In the genomic region with DNA sequence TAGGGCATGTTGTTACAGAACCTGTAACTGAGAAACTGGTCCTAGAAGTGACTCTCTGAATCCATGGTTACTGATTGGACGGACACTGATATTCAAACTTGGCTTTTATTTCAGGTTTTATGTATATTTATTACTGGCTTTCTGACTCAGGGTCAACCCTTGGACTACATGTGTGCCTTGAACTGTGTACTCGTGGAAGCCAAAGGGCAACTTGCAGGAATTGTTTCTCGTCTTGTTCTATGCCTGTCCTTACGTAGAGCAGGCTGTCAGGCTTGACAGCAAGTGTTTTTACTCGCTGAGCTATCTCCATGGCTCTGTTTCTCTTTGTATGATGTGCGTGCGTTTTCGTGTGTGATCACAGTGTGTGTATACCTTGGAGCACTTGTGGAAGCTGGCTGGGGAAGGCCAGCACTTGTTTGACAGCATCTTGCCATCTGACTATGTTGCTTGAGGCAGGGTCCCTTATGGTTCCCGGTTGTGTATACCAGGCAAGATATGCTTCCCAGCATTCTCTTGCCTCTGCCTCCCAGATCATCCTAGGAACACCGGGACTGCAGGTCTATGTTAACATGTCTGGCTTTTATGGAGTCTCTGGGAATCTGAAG, we compare ENCODE assay signal across 29 mouse cellular contexts. TPM values are rescaled to one million over a fixed set of nuclear protein-coding genes. Genes with fewer than 3 reads are reported as not detected.
DNase-seq lines count a peak whose midpoint lies in the region; ATAC-seq and TF ChIP-seq lines count a peak whose summit lies in the region.
"Had no signal": no experiment of that assay in that cellular context is flagged by ENCODE, and none has a peak within 500 bp of the region (broad histone marks: within the 10 kb centered on the region; RNA-seq: fewer than 3 reads in every experiment).

No protein-coding gene starts in this region.

- peak overlapping the region; percentile 52 for H3K27ac ChIP-seq in liver, postnatal 0 days (ENCODE audit: low read depth)
- no peak overlapping the region for H3K27ac ChIP-seq in liver, embryonic 11.5 days (ENCODE audit: low read depth, low read length)
- H3K27ac ChIP-seq: embryonic facial prominence, embryonic 15.5 days; hindbrain, embryonic 10.5 days; left cerebral cortex, adult 2 months; neural tube, embryonic 12.5 days had no signal

- no peaks in the 10 kb centered on the region for H3K9me3 ChIP-seq in liver, postnatal 0 days (ENCODE audit: low read length)
- H3K9me3 ChIP-seq in liver, embryonic 11.5 days (ENCODE audit: control insufficient read depth, low read length) = no peaks in the 10 kb centered on the region
- H3K9me3 ChIP-seq: embryonic facial prominence, embryonic 15.5 days; G1E; hindbrain, embryonic 10.5 days; megakaryocyte, embryonic 14.5 days; neural tube, embryonic 12.5 days had no signal

- WGBS in liver, postnatal 0 days (ENCODE audit: insufficient replicate concordance) = 67% methylated on average over 10 of the region's 10 CpGs
- WGBS in liver, embryonic 11.5 days = 77% methylated on average over 10 of the region's 10 CpGs

- H3K4me2 ChIP-seq in liver, postnatal 0 days (ENCODE audit: low read depth, low read length) = no peak overlapping the region
- no peak overlapping the region for H3K4me2 ChIP-seq in liver, embryonic 11.5 days
- H3K4me2 ChIP-seq: embryonic facial prominence, embryonic 15.5 days; heart, embryonic 11.5 days; neural tube, embryonic 12.5 days had no signal

- ATAC-seq in liver, postnatal 0 days = no peak
- no peak for ATAC-seq in liver, embryonic 11.5 days (replicated peaks; ENCODE audit: low FRiP score)
- ATAC-seq: forebrain, embryonic 14.5 days; hindbrain, embryonic 16.5 days had no signal

- peak; percentile 51 for DNase-seq in kidney, adult 11 months
- no peak for DNase-seq in kidney, postnatal 10 days
- no peak for DNase-seq in liver, postnatal 0 days
- DNase-seq in liver, embryonic 11.5 days (ENCODE audit: low spot score) = no peak
- peak; percentile 30 for DNase-seq in kidney, postnatal 14 days
- peak; percentile 45 for DNase-seq in yolk sac, embryonic 10.5 days (ENCODE audit: low spot score)
- DNase-seq in left cerebral cortex, adult 18-20 months (ENCODE audit: low spot score in 2 of 2) = no peak
- DNase-seq: adrenal gland, adult 2 months; cerebellum, adult 11 months; cerebellum, adult 9-11 months; midbrain, embryonic 14.5 days; thymus, adult 18-20 months; thymus, postnatal 4 days had no signal

- TF ChIP-seq CTCF in liver, postnatal 0 days (IDR thresholded peaks at IDR 0.05; ENCODE audit: low read depth) = no peak

- H3K36me3 ChIP-seq in liver, postnatal 0 days (replicated peaks; ENCODE audit: insufficient read depth, low read length) = no peaks in the 10 kb centered on the region
- no peaks in the 10 kb centered on the region for H3K36me3 ChIP-seq in liver, embryonic 11.5 days (ENCODE audit: control insufficient read depth, insufficient read depth, low read length)
- H3K36me3 ChIP-seq: embryonic facial prominence, embryonic 15.5 days; G1E; hindbrain, embryonic 10.5 days; neural tube, embryonic 12.5 days had no signal

- no peaks in the 10 kb centered on the region for H3K27me3 ChIP-seq in liver, postnatal 0 days (ENCODE audit: insufficient read depth, low read length)
- H3K27me3 ChIP-seq in liver, embryonic 11.5 days (replicated peaks; ENCODE audit: control insufficient read depth, insufficient read depth, low read length) = no peaks in the 10 kb centered on the region
- H3K27me3 ChIP-seq: CH12.LX; embryonic facial prominence, embryonic 15.5 days; neural tube, embryonic 12.5 days had no signal

- H3K9ac ChIP-seq in liver, postnatal 0 days (replicated peaks) = no peak overlapping the region
- no peak overlapping the region for H3K9ac ChIP-seq in liver, embryonic 11.5 days (ENCODE audit: low read depth, low read length)
- H3K9ac ChIP-seq: embryonic facial prominence, embryonic 15.5 days; neural tube, embryonic 12.5 days had no signal

- peaks cover 15% of the 10 kb centered on the region for H3K4me1 ChIP-seq in liver, postnatal 0 days (ENCODE audit: insufficient read depth)
- H3K4me1 ChIP-seq in liver, embryonic 11.5 days (replicated peaks; ENCODE audit: control insufficient read depth, insufficient read depth, low read length) = no peaks in the 10 kb centered on the region

- no peak for TF ChIP-seq EP300 in liver, postnatal 0 days (IDR thresholded peaks at IDR 0.05; ENCODE audit: low read depth)

- H3K4me3 ChIP-seq in liver, postnatal 0 days (ENCODE audit: low read depth, low read length) = no peak overlapping the region
- no peak overlapping the region for H3K4me3 ChIP-seq in liver, embryonic 11.5 days (ENCODE audit: low read depth, low read length)
- H3K4me3 ChIP-seq: embryonic facial prominence, embryonic 15.5 days; hindbrain, embryonic 10.5 days; left cerebral cortex, adult 2 months; megakaryocyte, embryonic 14.5 days; neural tube, embryonic 12.5 days had no signal

RNA-seq across cellular contexts. Expression of gene Fbxl3, which starts 3.5 kb away (rescaled TPM):
- polyA plus RNA-seq in liver, postnatal 0 days (2015; fragmentation: Nextera tagmentation; extraction: Ambion mirVana) = 10.2 and 10.7 TPM in 2 replicates
- polyA plus RNA-seq in liver, embryonic 11.5 days (2014; fragmentation: Nextera tagmentation; extraction: Ambion mirVana) = 15.1 and 16.0 TPM in 2 replicates
- 10 to 100 TPM; 95.1 to 97.8 TPM for total RNA-seq in left cerebral cortex, adult 18-20 months (2021)

RNA-seq across cellular contexts. Expression of gene Cln5, which starts 32.8 kb away (rescaled TPM):
- polyA plus RNA-seq in liver, postnatal 0 days (2015; fragmentation: Nextera tagmentation; extraction: Ambion mirVana) = 14.2 and 15.2 TPM in 2 replicates
- polyA plus RNA-seq in liver, embryonic 11.5 days (2014; fragmentation: Nextera tagmentation; extraction: Ambion mirVana) = 29.4 and 31.8 TPM in 2 replicates
- total RNA-seq in left cerebral cortex, adult 18-20 months (2021) = 10 to 100 TPM; 11.1 to 12.3 TPM

RNA-seq across cellular contexts. Expression of gene Acod1, which starts 56.1 kb away (rescaled TPM):
- polyA plus RNA-seq in liver, postnatal 0 days (2015; fragmentation: Nextera tagmentation; extraction: Ambion mirVana) = 0.09 TPM in 1 of 2 replicates, not detected in the other
- polyA plus RNA-seq in liver, embryonic 11.5 days (2014; fragmentation: Nextera tagmentation; extraction: Ambion mirVana) = 0.16 and 0.25 TPM in 2 replicates
- total RNA-seq in left cerebral cortex, adult 18-20 months (2021) = not detected
- total RNA-seq: adrenal gland, adult 2 months; adrenal gland, postnatal 4 days; gastrocnemius, adult 8-10 months; left cerebral cortex, adult 2 months; left cerebral cortex, postnatal 36 days had no signal
- polyA plus RNA-seq: embryonic facial prominence, embryonic 15.5 days; forebrain, embryonic 14.5 days; G1E; heart, embryonic 11.5 days; heart, postnatal 0 days; hindbrain, embryonic 10.5 days; hindbrain, embryonic 16.5 days; liver, embryonic 16.5 days; neural tube, embryonic 12.5 days; stomach, embryonic 14.5 days had no signal

Comparison
In these comparisons a context has a peak if more than half of its experiments do, and no peak if none do; other contexts are left out.
1. DNase-seq: peak in kidney, adult 11 months (single experiment), kidney, postnatal 14 days (single experiment) and yolk sac, embryonic 10.5 days (single experiment); none in kidney, postnatal 10 days (single experiment), liver, postnatal 0 days (single experiment), liver, embryonic 11.5 days (single experiment) and left cerebral cortex, adult 18-20 months (0 of 2).